Mouse (Mus musculus): ENCODE measurements around the gene Olfr887.

GRCm38 (mm10) chr9:38046255-38046654, 37.6 kb upstream of the Olfr887 start, which contains the start of gene Olfr884:
- no peak for TF ChIP-seq CTCF (IDR thresholded peaks at IDR 0.05; ENCODE audit: low read depth)
- no peak for TF ChIP-seq EP300 (IDR thresholded peaks at IDR 0.05; ENCODE audit: low read depth)

Data from liver, embryonic 14.5 days (tissue).